Mouse (Mus musculus): Measurements from ENCODE around the gene Tex2. TPM values are rescaled to one million over a fixed set of nuclear protein-coding genes. Genes with fewer than 3 reads are reported as not detected.
"Not testable (repeated sequence)": the region's sequence is repeated elsewhere in the genome, so short reads cannot be mapped to it uniquely, and the experiment has no call there.

Tex2 gene
- polyA plus RNA-seq, 1 experiment from 2014 or later = 5.6 TPM

DNA sequence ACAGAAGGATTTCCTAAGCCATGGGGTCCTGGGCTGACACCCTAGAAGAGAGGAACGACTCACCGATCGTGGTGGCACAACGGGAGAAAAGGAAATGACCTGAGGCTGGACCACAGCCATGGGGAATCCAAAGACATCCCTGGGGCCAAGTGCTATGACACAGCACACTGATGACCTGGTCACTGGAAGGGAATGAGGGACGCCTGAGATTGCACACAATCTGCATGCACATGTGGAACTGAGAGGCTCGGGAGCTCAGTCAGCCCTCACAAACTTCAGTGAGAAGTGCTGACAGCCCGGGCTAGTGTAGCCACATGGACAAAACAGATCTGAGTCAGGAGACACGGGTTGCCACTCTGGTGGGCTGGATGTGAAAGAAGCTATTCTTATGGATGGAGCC is 24.4 kb downstream of the Tex2 start:
- Histone ChIP-seq H3K27ac (replicated peaks) (no peak overlapping the region; the same call in 1 of the 2 replicates), H3K27me3 (ENCODE audit: low read depth, poor library complexity, severe bottlenecking) (no peaks in the 10 kb centered on the region), H3K4me3 (no peak overlapping the region), H3K36me3 (0 out of 2 replicates have a peak, but pooled peaks cover 4% of the 10 kb centered on the region), H3K4me1 (peaks cover 17% of the 10 kb centered on the region), H3K9me3 (replicated peaks) (no peaks in the 10 kb centered on the region)
- no peak for DNase-seq (ENCODE audit: low spot score)
- WGBS = 53% methylated on average over 8 of the region's 8 CpGs

DNA sequence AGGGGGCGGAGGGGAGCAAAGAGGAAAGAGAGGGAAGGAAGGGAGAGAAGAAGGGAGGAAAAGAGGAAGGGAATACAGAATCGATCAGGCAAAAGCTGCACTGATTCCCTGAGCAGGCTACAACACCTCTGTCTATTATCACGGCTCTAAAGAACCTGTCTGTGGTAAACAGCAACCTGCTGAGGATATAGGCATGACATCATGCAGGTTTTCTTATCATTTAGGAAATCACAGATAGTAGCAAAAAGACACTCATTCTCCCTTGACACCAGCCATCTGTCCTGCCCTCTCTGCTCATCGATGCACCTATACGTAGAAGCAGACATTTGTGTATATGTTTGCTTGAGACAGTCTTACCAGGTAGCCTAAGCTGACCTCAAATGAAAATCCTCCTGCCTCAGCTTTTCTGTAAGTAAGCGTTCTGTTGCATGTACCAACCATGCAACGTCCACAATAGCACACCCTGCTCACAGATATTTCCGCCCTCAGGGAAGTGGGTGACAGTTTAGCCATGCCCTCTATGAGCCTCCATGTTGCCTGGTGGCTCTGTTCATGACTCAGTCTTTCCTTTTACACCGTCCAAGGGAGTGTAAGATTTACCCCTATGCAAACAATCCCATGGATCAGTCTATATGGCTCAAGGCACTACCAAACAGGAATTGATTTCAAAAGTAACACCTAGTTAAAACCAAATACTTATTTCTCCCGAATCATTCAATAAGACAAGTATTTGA is 25.3 kb downstream of the Tex2 start:
- no peaks in the 10 kb centered on the region for H3K27me3 ChIP-seq (ENCODE audit: low read depth, poor library complexity, severe bottlenecking)
- H3K36me3 ChIP-seq = 0 out of 2 replicates have a peak, but pooled peaks cover 2% of the 10 kb centered on the region
- H3K4me1 ChIP-seq = peaks cover 17% of the 10 kb centered on the region
- 89% methylated on average over 10 of the region's 10 CpGs for WGBS
- no peak overlapping the region for H3K4me3 ChIP-seq
- DNase-seq (ENCODE audit: low spot score) = no peak
- no peaks in the 10 kb centered on the region for H3K9me3 ChIP-seq (replicated peaks)
- H3K27ac ChIP-seq (replicated peaks) = no peak overlapping the region

DNA sequence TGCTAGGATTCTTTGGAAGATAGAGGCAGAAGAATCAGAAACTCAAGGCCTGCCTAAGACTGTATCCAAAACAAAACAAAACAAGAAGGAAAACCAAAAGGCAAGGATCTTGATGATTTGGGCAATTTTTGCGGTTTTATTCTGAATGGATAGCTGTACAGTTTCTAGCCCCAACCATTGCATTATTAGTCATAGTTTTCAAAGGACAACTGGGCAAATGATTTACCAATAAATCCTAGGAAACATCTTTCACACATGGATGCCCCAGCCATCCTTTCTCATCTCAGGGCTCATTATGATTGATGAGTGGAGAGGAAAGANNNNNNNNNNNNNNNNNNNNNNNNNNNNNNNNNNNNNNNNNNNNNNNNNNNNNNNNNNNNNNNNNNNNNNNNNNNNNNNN is 29.4 kb downstream of the Tex2 start:
- H3K27ac ChIP-seq (replicated peaks) = no peak overlapping the region
- H3K4me1 ChIP-seq = 0 out of 2 replicates have a peak, but pooled peaks cover 4% of the 10 kb centered on the region
- H3K27me3 ChIP-seq (ENCODE audit: low read depth, poor library complexity, severe bottlenecking) = no peaks in the 10 kb centered on the region
- H3K4me3 ChIP-seq = no peak overlapping the region
- WGBS = 100% methylated on average over 1 of the region's 1 CpGs
- H3K36me3 ChIP-seq = no peaks in the 10 kb centered on the region
- no peak for DNase-seq (ENCODE audit: low spot score)
- H3K9me3 ChIP-seq (replicated peaks) = no peaks in the 10 kb centered on the region

DNA sequence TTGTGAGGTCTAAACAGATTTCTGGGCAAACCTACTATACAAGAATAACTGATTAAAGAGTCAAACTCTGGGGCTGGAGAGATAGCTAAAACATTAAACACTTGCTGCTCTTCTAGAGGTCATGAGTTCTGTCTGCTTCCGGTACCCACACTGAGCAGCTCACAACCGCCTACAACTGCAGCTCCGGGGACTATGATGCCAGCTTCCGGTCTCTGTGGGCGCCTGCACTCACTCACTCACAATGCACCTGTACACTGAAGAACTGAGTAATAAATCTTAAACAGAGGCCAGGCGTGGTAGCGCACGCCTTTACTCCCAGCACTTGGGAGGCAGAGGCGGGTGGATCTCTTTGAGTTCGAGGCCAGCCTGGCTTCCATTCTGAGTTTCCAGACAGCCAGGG is 31.9 kb downstream of the Tex2 start:
- Histone ChIP-seq H3K9me3 (replicated peaks) (no peaks in the 10 kb centered on the region), H3K27me3 (ENCODE audit: low read depth, poor library complexity, severe bottlenecking) (no peaks in the 10 kb centered on the region), H3K36me3 (no peaks in the 10 kb centered on the region), H3K4me1 (no peaks in the 10 kb centered on the region; the same call in 1 of the 2 replicates), H3K4me3 (no peak overlapping the region), H3K27ac (replicated peaks) (no peak overlapping the region)
- WGBS = 95% methylated on average over 10 of the region's 10 CpGs
- no peak for DNase-seq (ENCODE audit: low spot score)

DNA sequence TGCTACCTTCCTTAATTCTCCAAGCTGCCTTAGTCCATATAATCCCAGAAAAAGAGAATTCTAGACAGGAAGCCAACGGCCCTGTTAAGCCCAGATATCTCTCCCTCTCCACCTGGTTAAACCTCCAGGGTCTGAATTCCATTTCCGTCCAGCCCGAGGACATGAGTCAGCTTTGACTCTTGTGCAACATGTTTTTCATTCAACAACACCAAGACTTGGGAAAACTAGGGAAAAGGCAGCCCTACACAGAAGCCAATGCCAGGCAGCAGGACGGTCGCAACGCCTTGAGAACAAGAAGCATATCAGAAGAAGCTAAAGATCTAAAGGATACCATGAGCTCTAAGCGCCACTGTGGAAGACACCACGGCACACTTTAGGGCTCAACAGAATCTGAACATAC is 32.8 kb downstream of the Tex2 start:
- Histone ChIP-seq H3K27ac (replicated peaks) (no peak overlapping the region), H3K9me3 (replicated peaks) (no peaks in the 10 kb centered on the region), H3K4me3 (no peak overlapping the region), H3K36me3 (no peaks in the 10 kb centered on the region), H3K4me1 (peaks cover 5% of the 10 kb centered on the region), H3K27me3 (ENCODE audit: low read depth, poor library complexity, severe bottlenecking) (no peaks in the 10 kb centered on the region)
- 90% methylated on average over 8 of the region's 8 CpGs for WGBS
- no peak for DNase-seq (ENCODE audit: low spot score)

DNA sequence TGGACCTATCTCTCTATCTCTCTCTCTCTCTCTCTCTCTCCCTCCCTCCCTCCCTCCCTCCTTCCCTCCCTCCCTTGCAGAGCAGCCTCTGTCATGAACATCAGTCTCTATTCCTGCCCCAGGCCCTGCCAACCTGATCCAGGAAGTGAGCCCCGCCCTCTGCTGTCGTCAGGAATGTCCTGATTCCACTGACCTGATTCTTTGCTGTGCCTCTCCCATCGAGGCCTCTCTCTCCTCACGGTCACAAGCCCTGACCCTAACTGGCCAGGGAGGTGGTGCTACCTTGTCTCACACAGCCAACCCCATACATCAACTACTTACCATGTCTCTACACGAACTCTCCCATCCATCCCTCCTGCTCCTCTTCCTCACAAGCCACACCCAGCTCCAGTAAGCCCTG is 33.3 kb downstream of the Tex2 start:
- Histone ChIP-seq H3K4me1 (peaks cover 10% of the 10 kb centered on the region), H3K27me3 (ENCODE audit: low read depth, poor library complexity, severe bottlenecking) (no peaks in the 10 kb centered on the region), H3K4me3 (no peak overlapping the region), H3K27ac (replicated peaks) (no peak overlapping the region), H3K9me3 (replicated peaks) (no peaks in the 10 kb centered on the region), H3K36me3 (no peaks in the 10 kb centered on the region)
- no peak for DNase-seq (ENCODE audit: low spot score)
- 75% methylated on average over 5 of the region's 5 CpGs for WGBS

DNA sequence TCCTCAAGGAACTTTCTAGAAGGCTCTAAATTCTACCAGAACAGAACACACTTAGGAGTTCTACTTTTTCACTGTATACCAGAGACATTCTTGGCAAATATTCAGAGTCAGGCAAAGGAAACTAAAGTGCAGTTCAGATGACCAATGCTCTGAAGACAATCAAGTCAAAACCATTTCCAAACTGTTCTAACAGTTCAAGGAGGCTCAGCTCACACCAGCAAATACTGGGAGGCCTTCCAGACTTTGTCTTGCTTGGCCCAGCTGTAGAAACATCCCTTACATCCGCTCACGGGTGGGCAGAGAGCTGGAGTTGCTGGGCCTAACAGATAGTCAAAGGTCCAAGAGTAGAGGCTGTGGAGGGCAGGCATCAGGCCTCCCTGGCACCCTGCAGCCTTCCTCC is 34.1 kb downstream of the Tex2 start:
- 86% methylated on average over 2 of the region's 2 CpGs for WGBS
- Histone ChIP-seq H3K36me3 (no peaks in the 10 kb centered on the region), H3K27me3 (ENCODE audit: low read depth, poor library complexity, severe bottlenecking) (no peaks in the 10 kb centered on the region), H3K4me3 (no peak overlapping the region), H3K9me3 (replicated peaks) (no peaks in the 10 kb centered on the region), H3K27ac (replicated peaks) (no peak overlapping the region), H3K4me1 (peaks cover 10% of the 10 kb centered on the region)
- DNase-seq (ENCODE audit: low spot score) = no peak

DNA sequence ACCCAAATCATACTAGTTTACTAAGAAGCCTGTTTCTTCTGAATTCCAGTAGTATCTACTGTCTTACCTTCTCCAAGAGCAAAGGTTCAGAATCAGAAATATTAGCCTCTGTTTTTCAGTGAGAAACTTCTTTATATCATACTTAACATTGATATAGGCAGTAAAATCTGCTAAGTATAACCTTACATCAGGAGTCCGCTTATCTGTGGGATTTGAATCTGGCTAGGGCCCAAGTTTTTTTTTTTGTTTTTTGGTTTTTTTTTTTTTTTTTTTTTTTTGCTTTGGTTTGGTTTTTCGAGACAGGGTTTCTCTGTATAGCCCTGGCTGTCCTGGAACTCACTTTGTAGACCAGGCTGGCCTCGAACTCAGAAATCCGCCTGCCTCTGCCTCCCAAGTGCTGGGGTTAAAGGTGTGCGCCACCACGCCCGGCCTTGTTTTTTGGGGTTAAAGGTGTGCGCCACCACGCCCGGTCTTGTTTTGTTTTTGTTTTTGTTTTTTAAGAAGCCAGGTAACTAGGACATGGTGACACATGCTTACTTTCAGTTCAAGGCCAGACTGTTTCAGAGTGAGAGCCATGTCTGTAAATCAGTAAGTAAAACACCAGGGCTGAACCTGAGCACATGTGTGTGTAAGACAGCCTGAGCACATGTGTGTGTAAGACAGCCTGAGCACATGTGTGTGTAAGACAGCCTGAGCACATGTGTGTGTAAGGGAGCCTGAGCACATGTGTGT is 35.4 kb downstream of the Tex2 start:
- DNase-seq (ENCODE audit: low spot score); H3K9me3 ChIP-seq (replicated peaks); H3K36me3 ChIP-seq; H3K4me3 ChIP-seq; H3K27ac ChIP-seq (replicated peaks); H3K27me3 ChIP-seq (ENCODE audit: low read depth, poor library complexity, severe bottlenecking): not testable (repeated sequence)
- 92% methylated on average over 10 of the region's 10 CpGs for WGBS
- H3K4me1 ChIP-seq = peaks cover 16% of the 10 kb centered on the region

DNA sequence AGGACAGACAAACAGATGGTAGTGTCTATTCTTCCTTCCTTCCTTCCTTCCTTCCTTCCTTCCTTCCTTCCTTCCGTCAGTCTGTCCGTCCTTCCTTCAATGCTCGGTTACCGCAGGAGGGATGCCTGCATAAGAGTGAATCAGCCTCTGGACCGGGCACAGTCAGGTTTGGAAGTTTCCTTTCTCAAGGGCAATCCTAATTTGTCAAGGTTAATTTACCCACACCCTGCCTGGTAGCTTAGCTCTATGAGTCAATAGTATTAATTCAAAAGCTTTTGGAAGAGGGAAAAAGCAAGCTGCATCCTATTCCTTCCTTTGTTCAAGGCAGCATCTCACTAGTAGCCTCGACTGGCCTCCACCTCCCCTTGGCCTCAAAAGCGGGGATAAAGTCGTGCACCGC is 38.8 kb downstream of the Tex2 start:
- DNase-seq (ENCODE audit: low spot score) = no peak
- Histone ChIP-seq H3K9me3 (replicated peaks) (no peaks in the 10 kb centered on the region), H3K27ac (replicated peaks) (no peak overlapping the region), H3K4me1 (peaks cover 36% of the 10 kb centered on the region), H3K4me3 (no peak overlapping the region), H3K36me3 (no peaks in the 10 kb centered on the region), H3K27me3 (ENCODE audit: low read depth, poor library complexity, severe bottlenecking) (no peaks in the 10 kb centered on the region)
- WGBS = 91% methylated on average over 9 of the region's 9 CpGs

DNA sequence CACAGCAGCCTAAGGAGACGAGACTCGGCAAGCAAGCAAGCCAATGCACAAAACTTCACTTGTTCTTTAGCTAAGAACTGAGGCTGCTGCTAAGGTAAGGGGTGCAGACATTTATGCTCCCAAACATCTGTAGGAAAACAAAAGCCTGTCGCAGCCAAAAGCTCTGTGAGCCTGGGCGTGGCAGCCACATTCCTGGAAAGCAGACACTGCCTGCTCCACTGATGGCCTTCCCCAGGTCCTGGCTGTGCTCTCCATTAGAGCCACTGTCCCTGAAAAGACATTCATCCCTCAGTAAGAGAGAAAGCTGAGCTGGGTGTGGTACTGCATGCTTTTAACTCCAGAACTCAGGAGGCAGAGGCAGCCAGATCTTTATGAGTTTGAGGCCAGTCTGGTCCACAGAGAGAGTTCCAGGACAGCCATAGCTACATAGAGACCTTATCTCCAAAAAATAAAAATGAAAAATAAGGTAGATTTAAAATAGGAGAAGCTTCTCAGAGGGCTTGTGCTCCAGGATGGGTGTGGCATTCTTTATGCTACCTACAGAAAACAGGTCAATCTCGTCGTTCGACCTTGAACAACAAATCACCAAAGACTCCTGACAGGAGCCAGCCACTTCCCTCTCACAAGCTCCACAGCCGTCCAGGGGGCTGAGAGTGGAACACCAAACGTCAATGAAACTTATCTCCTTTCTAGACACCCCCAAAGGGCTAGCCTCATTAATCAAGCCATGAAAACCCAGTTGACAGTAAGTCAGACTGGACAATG is 39.6 kb downstream of the Tex2 start:
- Histone ChIP-seq H3K9me3 (replicated peaks) (no peaks in the 10 kb centered on the region), H3K36me3 (no peaks in the 10 kb centered on the region), H3K27me3 (ENCODE audit: low read depth, poor library complexity, severe bottlenecking) (no peaks in the 10 kb centered on the region), H3K4me3 (no peak overlapping the region), H3K4me1 (peaks cover 37% of the 10 kb centered on the region), H3K27ac (replicated peaks) (no peak overlapping the region)
- no peak for DNase-seq (ENCODE audit: low spot score)
- 73% methylated on average over 9 of the region's 9 CpGs for WGBS

DNA sequence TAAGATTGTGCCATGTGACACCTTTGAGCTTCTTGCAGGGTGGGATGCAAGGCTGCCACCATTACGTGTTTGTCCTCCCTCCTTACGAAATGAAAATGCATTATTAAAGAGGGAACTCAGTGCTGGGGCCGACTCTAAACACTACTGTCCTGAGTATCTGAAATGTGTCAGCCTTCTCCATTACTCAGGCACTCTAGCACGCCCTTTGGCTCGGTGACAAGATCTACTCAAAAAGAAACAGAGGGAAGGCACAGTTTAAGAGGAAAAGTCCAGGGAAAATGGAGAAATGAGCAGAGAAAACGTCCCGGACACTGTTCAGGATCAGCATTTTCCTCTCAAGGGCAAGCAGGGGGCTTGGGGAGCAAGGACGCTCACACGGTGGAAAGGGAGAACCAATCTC is 40.3 kb downstream of the Tex2 start:
- 86% methylated on average over 9 of the region's 9 CpGs for WGBS
- DNase-seq (ENCODE audit: low spot score) = no peak
- peaks cover 44% of the 10 kb centered on the region for H3K4me1 ChIP-seq
- no peak overlapping the region for H3K4me3 ChIP-seq
- no peak overlapping the region; the same call in 1 of the 2 replicates for H3K27ac ChIP-seq (replicated peaks)
- H3K9me3 ChIP-seq (replicated peaks) = no peaks in the 10 kb centered on the region
- H3K27me3 ChIP-seq (ENCODE audit: low read depth, poor library complexity, severe bottlenecking) = no peaks in the 10 kb centered on the region
- peaks cover 2% of the 10 kb centered on the region; the same call in 1 of the 2 replicates for H3K36me3 ChIP-seq

DNA sequence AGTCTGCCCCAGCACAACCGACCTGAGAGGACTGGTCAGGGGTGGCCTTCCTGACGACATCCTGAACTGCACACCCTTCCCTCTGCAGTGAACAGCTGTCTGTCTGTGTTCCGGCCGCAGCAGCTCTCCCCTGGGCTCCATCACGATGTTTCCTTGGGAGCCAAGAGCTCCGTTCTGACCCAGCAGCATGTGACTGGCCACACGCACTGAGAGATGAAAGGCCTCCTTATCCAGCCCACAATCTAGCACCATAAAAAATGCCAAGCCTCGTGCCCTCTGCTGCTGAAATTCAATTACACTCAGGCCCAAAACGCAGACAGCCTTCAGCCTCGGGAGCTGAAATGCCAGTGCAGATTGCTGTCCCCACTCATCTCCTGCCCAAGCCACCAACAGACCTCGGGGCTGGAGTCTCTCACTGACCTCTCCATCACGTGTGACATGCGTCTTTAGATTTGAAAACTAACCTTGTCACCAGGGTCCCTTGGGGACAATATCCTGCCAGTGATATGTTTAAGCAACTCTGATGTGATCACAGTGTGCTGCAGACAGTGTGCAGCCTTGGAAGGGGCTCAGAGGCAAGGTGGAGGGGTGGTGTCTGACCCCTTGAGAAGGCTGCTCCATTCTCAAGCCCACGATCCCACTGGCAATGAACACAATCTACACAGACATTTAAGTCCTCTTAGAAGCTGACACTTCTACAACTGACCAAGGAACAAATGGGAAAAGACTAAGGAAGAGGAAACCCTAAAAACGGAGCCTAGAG is 41.0 kb downstream of the Tex2 start:
- H3K9me3 ChIP-seq (replicated peaks) = no peaks in the 10 kb centered on the region
- H3K4me1 ChIP-seq = peaks cover 46% of the 10 kb centered on the region
- peaks cover 10% of the 10 kb centered on the region for H3K36me3 ChIP-seq
- DNase-seq (ENCODE audit: low spot score) = no peak
- H3K27ac ChIP-seq (replicated peaks) = peak overlapping the region; percentile 49
- no peaks in the 10 kb centered on the region for H3K27me3 ChIP-seq (ENCODE audit: low read depth, poor library complexity, severe bottlenecking)
- H3K4me3 ChIP-seq = no peak overlapping the region
- 79% methylated on average over 15 of the region's 15 CpGs for WGBS
